Mouse (Mus musculus) ES-Bruce4 (cell line): ENCODE results near the gene Shcbp1l.
"Not testable (repeated sequence)": the region's sequence is repeated elsewhere in the genome, so short reads cannot be mapped to it uniquely, and the experiment has no call there.

Experiments
- CTCF ChIP-seq: IDR thresholded peaks from one replicate; pipeline ENCODE4 v1.8.1; 2011; ENCODE audit warnings: low read depth, low read length
- POLR2A ChIP-seq: IDR thresholded peaks from one replicate; pipeline ENCODE4 v1.8.1; 2011; ENCODE audit warnings: low read length; ENCODE audit not compliant: insufficient read depth

DNA sequence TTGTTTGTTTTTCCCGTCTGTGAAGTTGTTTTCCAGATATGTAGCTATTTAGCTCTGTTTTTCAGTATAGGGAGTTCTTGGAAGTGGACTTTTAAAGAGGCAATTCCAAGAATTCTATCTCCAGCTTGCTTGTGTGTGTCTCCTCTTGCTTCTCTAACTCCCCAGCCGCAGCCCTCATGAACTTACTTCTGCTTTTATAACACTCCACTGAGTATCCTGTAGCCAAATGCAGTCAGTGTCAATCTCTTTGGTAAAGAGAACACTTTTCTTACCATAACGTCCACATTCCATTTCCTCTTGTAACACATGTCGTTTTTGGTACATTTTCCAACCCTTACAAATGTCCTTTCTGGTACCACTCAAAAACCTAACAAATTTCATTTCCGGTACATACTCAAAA, 9.2 kb upstream of the Shcbp1l start:
- TF ChIP-seq CTCF, POLR2A: not testable (repeated sequence)
